ENCODE assay signal across 30 mouse cellular contexts in genomic region chr10:121845677-121846076, GRCm38 (mm10).
A peak's percentile ranks its signal among the peaks of the same experiment; 100 is the strongest.
DNase-seq lines count a peak whose midpoint lies in the region; ATAC-seq lines count a peak whose summit lies in the region.
"Had no signal": no experiment of that assay in that cellular context is flagged by ENCODE, and none has a peak within 500 bp of the region (broad histone marks: within the 10 kb centered on the region; RNA-seq: fewer than 3 reads in every experiment).

No protein-coding gene starts in this region.

- H3K9me3 ChIP-seq in forebrain, embryonic 13.5 days (replicated peaks), result no peaks in the 10 kb centered on the region
- H3K9me3 ChIP-seq in forebrain, embryonic 11.5 days (ENCODE audit: control insufficient read depth, low read length), result no peaks in the 10 kb centered on the region
- H3K9me3 ChIP-seq in forebrain, embryonic 16.5 days (ENCODE audit: control insufficient read depth, low read length), result no peaks in the 10 kb centered on the region
- H3K9me3 ChIP-seq: heart, embryonic 10.5 days; heart, embryonic 15.5 days; intestine, embryonic 15.5 days; limb, embryonic 12.5 days; liver, embryonic 15.5 days; midbrain, embryonic 10.5 days; midbrain, embryonic 15.5 days; neural tube, embryonic 15.5 days had no signal

- H3K4me3 ChIP-seq in forebrain, embryonic 13.5 days, result no peak overlapping the region
- no peak overlapping the region for H3K4me3 ChIP-seq in forebrain, embryonic 11.5 days (ENCODE audit: low read depth, low read length)
- no peak overlapping the region for H3K4me3 ChIP-seq in forebrain, embryonic 16.5 days (replicated peaks; ENCODE audit: low read length)
- H3K4me3 ChIP-seq: heart, embryonic 10.5 days; heart, embryonic 15.5 days; intestine, embryonic 15.5 days; limb, embryonic 12.5 days; liver, embryonic 15.5 days; midbrain, embryonic 10.5 days; midbrain, embryonic 15.5 days; neural tube, embryonic 15.5 days had no signal

- H3K4me1 ChIP-seq in forebrain, embryonic 13.5 days, result 0 out of 2 replicates have a peak, but pooled peaks cover 4% of the 10 kb centered on the region
- H3K4me1 ChIP-seq in forebrain, embryonic 11.5 days (replicated peaks; ENCODE audit: control insufficient read depth, insufficient read depth, low read length), result no peaks in the 10 kb centered on the region
- H3K4me1 ChIP-seq in forebrain, embryonic 16.5 days (replicated peaks; ENCODE audit: control insufficient read depth, insufficient read depth, low read length), result peaks cover 8% of the 10 kb centered on the region
- H3K4me1 ChIP-seq: intestine, embryonic 15.5 days; limb, embryonic 12.5 days; liver, embryonic 15.5 days; midbrain, embryonic 10.5 days; midbrain, embryonic 15.5 days; neural tube, embryonic 15.5 days had no signal

- 86% methylated on average over 7 of the region's 7 CpGs for WGBS in forebrain, embryonic 13.5 days
- 92% methylated on average over 7 of the region's 7 CpGs for WGBS in forebrain, embryonic 11.5 days
- WGBS in forebrain, embryonic 16.5 days, result 64% methylated on average over 7 of the region's 7 CpGs

- no peak overlapping the region for H3K9ac ChIP-seq in forebrain, embryonic 13.5 days
- H3K9ac ChIP-seq in forebrain, embryonic 11.5 days (ENCODE audit: low read length), result no peak overlapping the region
- no peak overlapping the region for H3K9ac ChIP-seq in forebrain, embryonic 16.5 days (replicated peaks; ENCODE audit: low read depth, low read length)
- H3K9ac ChIP-seq: heart, embryonic 15.5 days; intestine, embryonic 15.5 days; limb, embryonic 12.5 days; liver, embryonic 15.5 days; lung, embryonic 14.5 days; midbrain, embryonic 15.5 days; neural tube, embryonic 15.5 days had no signal

- no peak overlapping the region for H3K4me2 ChIP-seq in forebrain, embryonic 13.5 days
- H3K4me2 ChIP-seq in forebrain, embryonic 11.5 days (ENCODE audit: low read depth, low read length, severe bottlenecking), result no peak overlapping the region
- H3K4me2 ChIP-seq in forebrain, embryonic 16.5 days (ENCODE audit: low read length), result no peak overlapping the region
- H3K4me2 ChIP-seq: heart, embryonic 15.5 days; intestine, embryonic 15.5 days; limb, embryonic 12.5 days; liver, embryonic 15.5 days; lung, embryonic 14.5 days; midbrain, embryonic 15.5 days; neural tube, embryonic 15.5 days had no signal

- no peak for DNase-seq in forebrain, embryonic 11.5 days (ENCODE audit: low spot score)
- DNase-seq in layer of hippocampus, adult 18-20 months (ENCODE audit: low spot score in 2 of 2), result peak; percentile 28 to 56
- DNase-seq in layer of hippocampus, adult 9-10 months (ENCODE audit: low spot score), result no peak
- DNase-seq in layer of hippocampus, postnatal 14 days (ENCODE audit: low spot score in 2 of 2), result peak; percentile 17 to 43
- DNase-seq: adrenal gland, adult 8-10 months; cerebellum, adult 18-20 months; cerebellum, postnatal 10 days; gastrocnemius, postnatal 14 days; kidney, adult 2 months; kidney, postnatal 36 days; lung, embryonic 14.5 days; lung, postnatal 14 days; retina, postnatal 1 day; right cerebral cortex, postnatal 4 days; thymus, adult 18-20 months; thymus, postnatal 25 days had no signal

- ATAC-seq in forebrain, embryonic 13.5 days, result peak; percentile 69; the same call in 1 of the 2 replicates
- no peak for ATAC-seq in forebrain, embryonic 11.5 days (replicated peaks; ENCODE audit: low FRiP score)
- ATAC-seq in forebrain, embryonic 16.5 days, result peak; percentile 60; the same call in 1 of the 2 replicates
- ATAC-seq in megakaryocyte progenitor cell, adult 5-6 weeks (replicated peaks; ENCODE audit: poor library complexity), result no peak
- ATAC-seq: hindbrain, embryonic 16.5 days; intestine, embryonic 15.5 days; midbrain, embryonic 15.5 days had no signal

- no peaks in the 10 kb centered on the region for H3K27me3 ChIP-seq in forebrain, embryonic 13.5 days
- H3K27me3 ChIP-seq in forebrain, embryonic 11.5 days (ENCODE audit: control insufficient read depth, insufficient read depth, low read length), result no peaks in the 10 kb centered on the region
- H3K27me3 ChIP-seq in forebrain, embryonic 16.5 days (replicated peaks; ENCODE audit: control insufficient read depth, insufficient read depth, low read length), result no peaks in the 10 kb centered on the region
- H3K27me3 ChIP-seq: heart, embryonic 15.5 days; intestine, embryonic 15.5 days; limb, embryonic 12.5 days; liver, embryonic 15.5 days; midbrain, embryonic 15.5 days; neural tube, embryonic 15.5 days had no signal

- peaks cover 7% of the 10 kb centered on the region; the same call in 1 of the 2 replicates for H3K36me3 ChIP-seq in forebrain, embryonic 13.5 days (ENCODE audit: poor library complexity, severe bottlenecking)
- H3K36me3 ChIP-seq in forebrain, embryonic 11.5 days (ENCODE audit: control insufficient read depth, insufficient read depth, low read length), result no peaks in the 10 kb centered on the region
- peaks cover 3% of the 10 kb centered on the region; the same call in 1 of the 2 replicates for H3K36me3 ChIP-seq in forebrain, embryonic 16.5 days (ENCODE audit: control insufficient read depth, insufficient read depth)
- H3K36me3 ChIP-seq: G1E; heart, embryonic 10.5 days; heart, embryonic 15.5 days; intestine, embryonic 15.5 days; liver, embryonic 15.5 days had no signal

- H3K27ac ChIP-seq in forebrain, embryonic 13.5 days, result no peak overlapping the region
- H3K27ac ChIP-seq in forebrain, embryonic 11.5 days (ENCODE audit: low read depth, low read length), result no peak overlapping the region
- H3K27ac ChIP-seq in forebrain, embryonic 16.5 days (ENCODE audit: low read length), result peak overlapping the region; percentile 37
- H3K27ac ChIP-seq: heart, embryonic 10.5 days; heart, embryonic 15.5 days; intestine, embryonic 15.5 days; limb, embryonic 12.5 days; liver, embryonic 15.5 days; midbrain, embryonic 10.5 days; midbrain, embryonic 15.5 days; neural tube, embryonic 15.5 days; stomach, postnatal 0 days had no signal

Comparison
In these comparisons a context has a peak if more than half of its experiments do, and no peak if none do; other contexts are left out.
1. ATAC-seq: peak in forebrain, embryonic 13.5 days (single experiment) and forebrain, embryonic 16.5 days (single experiment); none in forebrain, embryonic 11.5 days (single experiment) and megakaryocyte progenitor cell, adult 5-6 weeks (single experiment).
2. DNase-seq: peak in layer of hippocampus, adult 18-20 months (2 of 2) and layer of hippocampus, postnatal 14 days (2 of 2); none in forebrain, embryonic 11.5 days (single experiment) and layer of hippocampus, adult 9-10 months (single experiment).